Mouse (Mus musculus): ENCODE results near the gene Crabp2. TPM values are rescaled to one million over a fixed set of nuclear protein-coding genes. Genes with fewer than 3 reads are reported as not detected.

Gene Crabp2
- total RNA-seq, 2 experiments from 2014 or later: not detected

DNA sequence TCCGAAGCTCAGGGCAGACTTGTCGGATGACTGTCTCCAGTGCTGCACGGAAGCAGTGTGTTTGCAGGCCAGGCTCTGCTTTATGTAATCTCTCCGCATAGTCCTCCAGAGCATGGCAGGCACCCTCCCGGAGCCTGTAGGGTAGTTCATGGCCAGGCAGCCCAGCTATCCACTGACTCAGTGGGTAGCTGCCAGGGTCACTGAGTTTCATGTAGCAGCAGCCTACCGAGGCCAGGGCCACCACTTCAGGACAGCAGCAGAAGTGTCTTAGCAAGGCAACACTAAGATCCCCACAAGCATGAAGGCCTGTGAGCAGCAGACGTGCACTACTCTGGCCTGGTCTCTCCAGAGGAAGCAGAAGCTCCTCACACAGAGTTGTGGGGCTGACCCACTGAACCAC, 23.5 kb upstream of the Crabp2 start:
- ATAC-seq (ENCODE audit: poor library complexity, severe bottlenecking): no peak

DNA sequence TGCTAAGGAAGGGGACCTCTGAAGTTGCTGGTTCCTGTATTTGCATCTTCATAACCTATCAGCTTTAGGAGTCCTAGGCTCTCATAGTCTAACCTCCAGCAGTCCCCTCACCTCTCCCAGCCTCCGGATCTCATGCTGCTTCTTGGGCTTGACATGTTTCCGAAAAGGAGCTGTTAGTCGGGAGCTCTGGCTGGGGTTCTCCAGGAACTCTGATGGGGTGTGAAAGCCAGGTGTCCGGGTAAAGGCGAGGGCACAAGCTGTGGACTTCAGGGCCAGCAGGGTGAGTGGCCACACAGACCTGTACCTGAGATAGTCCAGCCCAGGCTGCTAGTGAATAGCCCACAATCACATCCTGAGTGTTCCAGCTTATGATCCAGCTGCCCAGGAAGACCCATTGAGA, 21.0 kb upstream of the Crabp2 start:
- no peak for ATAC-seq (ENCODE audit: poor library complexity, severe bottlenecking)

DNA sequence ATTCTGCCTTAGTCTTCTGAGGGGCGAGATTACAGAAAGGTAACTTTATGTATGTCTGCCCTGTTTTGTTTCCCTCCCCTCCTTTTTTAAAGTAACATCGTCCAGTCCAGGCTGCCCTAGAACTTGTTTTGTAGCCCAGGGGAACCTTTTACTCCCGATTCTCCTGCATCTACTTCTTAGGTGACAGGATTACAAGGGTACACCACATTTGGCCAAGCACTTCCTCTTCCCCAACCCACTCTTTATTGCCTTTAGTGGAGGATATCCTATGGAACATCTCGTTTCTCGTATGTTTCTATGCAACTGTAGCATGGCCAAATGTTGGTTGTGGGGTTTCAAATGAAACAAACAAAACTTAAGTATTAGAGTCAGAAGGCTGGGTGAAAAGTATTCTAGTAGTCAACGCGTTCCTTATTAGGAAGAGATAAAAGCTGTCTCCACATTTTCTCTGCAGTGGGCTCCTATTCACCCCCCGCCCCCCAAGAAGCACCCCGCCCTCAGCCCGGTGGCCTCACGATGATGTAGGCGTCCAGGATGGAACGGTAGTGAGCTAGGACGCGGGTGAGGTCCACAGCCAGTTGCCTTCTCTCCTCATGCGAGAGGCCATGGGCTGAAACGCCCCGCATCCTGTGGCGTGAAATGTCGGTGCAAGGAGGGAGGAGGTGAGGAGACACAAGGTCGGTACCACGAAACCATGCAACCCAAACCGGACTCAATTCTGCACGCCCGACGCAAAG, 19.0 kb upstream of the Crabp2 start:
- ATAC-seq (ENCODE audit: poor library complexity, severe bottlenecking): no peak

DNA sequence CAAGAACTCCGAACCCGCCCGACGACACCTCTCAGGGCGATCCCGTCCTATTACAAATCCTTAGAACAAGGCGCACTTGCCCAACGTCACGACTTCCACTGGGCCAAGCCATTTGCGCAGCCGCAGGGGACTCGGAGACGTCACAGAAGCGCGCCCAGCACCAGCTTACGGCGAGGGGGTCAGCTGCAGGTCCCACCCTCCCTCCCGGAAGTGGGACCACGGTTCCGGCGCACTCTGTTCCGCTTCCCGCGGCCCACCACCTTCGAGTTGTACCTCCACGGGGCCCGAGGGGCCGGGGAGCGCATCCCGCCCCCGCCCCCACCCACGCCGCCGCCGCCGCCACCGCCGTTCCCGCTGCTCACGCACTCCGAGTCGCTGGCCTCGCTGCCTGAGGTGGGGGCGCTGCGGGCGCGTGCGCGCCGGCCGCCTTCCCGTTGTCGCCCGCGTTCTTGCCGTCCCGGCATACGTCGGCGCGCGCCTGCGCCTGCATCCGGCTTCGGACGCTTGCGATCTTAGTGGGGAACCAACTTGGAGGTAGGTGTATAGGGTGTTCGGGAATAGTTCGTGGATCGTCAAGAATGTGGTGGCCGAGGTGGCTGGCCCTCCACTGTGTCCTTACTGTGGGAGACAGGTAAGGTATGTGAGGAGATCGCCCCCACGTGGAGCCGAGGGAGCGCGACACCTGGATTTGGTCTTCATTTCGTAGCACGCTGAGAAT, 18.2 kb upstream of the Crabp2 start, which contains the start of the genes Isg20l2 and Rrnad1:
Gene Isg20l2, plus strand, starts transcription at position 237 of the 718 bp plus-strand sequence.
Gene Rrnad1, minus strand, starts transcription at position 640 of the 718 bp plus-strand sequence.
- ATAC-seq (ENCODE audit: poor library complexity, severe bottlenecking): peak; percentile 95

DNA sequence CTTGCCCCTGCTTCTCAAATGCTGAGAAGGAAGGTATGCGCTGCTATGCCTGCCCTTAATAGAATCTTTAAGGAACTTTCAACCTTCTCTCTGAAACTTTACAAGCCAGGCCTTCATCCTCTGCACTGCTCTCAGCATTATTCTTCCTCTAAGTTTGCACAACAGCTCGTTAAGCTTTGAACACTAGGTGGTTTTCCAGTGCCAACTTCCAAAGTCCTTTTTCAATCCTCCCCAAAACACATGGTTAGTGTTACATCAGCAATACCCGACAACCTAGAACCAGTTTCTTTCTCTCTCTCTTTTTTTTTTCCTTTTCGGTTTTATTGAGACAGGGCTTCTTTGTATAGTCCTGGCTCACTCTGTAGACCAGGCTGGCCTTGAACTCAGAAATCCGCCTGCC, 14.4 kb upstream of the Crabp2 start:
- ATAC-seq (ENCODE audit: poor library complexity, severe bottlenecking): no peak

DNA sequence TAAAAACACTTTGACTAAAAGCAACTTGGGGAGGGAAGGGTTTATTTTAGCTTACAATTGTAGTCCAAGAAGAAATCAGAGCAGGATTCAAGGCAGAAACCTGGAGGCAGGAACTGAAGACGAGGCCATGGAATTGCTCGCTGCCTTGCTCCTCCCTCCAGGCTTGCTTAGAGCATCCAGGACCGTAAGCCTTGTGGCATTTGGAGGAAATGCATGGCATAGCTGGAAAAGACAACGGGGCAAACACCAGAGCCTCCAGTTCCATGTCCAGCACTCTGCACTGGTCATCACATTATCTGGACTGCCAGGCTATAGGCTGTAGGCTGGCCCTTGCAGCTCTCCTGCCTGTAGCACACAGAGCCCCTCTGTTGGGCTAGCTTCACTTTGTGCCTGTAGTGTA, 14.0 kb upstream of the Crabp2 start:
- ATAC-seq (ENCODE audit: poor library complexity, severe bottlenecking): no peak

DNA sequence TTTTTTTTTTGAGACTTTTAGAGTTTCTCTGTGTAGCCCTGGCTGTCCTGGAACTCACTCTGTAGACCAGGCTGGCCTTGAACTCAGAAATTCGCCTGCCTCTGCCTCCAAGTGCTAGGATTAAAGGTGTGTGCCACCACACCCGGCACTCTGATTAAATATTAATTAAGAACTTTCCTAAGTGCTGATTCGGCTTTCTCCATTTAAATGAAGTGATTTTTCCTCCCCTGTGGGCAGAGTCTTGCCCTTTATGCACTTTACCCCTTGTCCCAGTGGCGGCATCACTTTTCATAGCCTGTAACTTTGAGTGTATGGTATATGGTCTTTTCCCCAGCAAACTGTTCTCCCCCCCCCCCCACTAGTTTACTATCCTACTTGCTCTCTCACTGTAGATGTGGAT, 13.3 kb upstream of the Crabp2 start:
- no peak for ATAC-seq (ENCODE audit: poor library complexity, severe bottlenecking)

DNA sequence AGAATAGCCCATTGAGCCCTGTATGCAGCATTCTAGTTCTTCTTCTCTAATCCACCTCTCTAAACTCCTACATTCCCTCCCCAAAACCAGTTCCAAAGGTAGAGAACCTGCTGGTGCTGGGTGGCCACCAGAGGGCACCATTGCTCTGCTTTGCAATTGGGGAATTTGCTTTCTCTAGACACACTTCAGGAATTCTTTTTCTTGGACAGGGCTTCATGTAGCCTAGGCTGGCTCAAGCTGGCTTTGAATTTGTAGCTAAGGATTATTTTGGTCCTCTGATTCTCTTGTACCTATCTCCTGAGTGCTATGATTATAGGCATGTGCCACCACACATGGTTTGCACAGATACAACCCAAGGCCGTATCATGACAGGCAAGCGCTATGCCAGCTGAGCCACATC, 12.7 kb upstream of the Crabp2 start:
- peak; percentile 60 for ATAC-seq (ENCODE audit: poor library complexity, severe bottlenecking)

DNA sequence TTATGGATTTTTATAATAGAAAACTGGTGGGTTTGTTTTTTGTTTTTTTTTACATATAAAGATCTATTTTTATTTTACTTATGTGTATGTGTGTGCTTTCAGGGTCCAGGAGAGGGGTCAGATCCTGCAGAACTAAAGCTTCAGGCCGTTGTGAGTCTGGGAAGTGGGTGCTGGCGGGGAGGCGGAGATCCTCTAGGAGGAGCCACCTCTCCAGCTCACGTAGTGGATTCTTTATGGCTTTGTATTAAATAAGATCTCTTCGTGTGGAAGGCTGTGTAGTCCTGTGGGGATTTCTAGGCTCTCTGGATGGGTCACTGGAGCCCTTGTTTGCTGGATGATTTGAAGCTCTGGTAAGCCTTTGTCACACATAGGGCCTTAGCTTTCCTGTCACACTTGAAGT, 7.9 kb upstream of the Crabp2 start:
- ATAC-seq (ENCODE audit: poor library complexity, severe bottlenecking): no peak

DNA sequence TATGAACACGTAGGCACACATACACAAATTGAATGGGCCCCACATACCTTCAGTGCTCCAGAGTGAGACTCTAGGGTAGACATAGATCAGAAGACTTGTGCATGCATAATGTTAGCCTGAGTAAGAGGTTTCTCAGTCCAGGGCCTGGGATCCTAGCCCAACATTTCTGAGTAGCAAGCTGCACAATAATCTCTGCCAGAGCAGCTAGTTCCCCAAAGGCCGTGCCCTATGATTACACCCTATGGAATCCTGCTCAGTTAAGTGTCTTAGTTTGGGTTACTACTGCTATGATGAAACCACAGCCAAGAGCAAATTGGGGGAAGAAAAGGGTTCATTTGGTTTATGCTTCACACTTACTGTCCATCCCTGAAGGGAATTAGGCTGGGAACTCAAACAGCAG, 6.0 kb upstream of the Crabp2 start:
- ATAC-seq (ENCODE audit: poor library complexity, severe bottlenecking): no peak

DNA sequence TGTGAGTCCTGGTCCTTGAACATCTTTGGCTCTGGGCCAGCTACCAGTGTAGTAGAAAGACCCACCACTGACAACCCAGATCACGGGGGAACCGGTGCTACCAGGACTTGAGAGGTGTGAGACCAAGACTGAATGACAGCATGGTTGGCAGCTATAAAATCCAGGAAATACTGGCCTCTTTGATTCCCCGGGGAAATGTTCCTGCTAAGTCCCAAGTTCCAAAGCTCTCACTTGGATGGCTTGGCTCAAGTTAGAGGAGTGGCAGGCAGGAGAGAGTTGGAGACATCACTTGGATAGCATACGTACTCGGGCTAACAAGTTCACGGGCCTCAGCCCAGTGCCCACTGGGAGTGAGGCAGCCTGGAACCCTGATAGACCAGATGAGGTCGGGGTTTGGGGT, 4.9 kb upstream of the Crabp2 start:
- ATAC-seq (ENCODE audit: poor library complexity, severe bottlenecking): no peak

DNA sequence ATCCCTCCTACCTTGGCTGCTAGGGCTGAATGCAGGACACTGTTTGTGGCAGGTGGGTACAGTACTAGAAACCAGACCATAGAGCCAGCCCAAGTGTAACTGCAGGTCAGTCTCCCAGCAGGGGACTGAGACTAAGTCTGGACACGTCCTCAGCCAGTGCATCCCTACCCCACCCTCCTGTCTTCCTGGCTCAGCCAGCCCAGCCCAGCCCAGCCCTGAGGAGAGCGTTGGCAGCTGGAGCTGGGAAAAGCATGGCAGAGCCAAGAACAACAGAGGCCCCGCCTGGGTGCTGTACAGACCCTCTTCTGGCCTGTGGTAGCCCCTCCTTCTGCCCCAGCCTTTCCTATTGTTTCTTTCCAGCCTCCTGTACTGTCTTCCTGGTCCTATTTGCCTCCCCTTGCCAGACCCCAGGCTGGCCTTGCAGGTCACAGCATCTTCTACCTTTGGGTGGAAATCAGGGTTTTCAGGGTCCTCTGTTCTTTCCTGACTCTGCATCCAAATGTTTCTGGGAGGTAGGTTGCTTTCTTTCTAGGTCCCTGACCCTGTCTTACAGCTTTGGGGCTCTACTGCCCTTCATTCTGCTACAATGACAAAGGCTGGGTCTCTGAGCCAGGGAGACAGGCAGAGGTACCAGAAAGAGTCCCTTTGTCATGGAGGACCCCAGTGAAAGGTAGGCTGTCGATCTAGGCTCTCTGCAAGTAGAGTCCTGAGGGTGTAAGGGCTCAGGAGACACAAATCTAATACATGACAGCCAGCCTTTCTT, 3.4 kb upstream of the Crabp2 start:
- no peak for ATAC-seq (ENCODE audit: poor library complexity, severe bottlenecking)

DNA sequence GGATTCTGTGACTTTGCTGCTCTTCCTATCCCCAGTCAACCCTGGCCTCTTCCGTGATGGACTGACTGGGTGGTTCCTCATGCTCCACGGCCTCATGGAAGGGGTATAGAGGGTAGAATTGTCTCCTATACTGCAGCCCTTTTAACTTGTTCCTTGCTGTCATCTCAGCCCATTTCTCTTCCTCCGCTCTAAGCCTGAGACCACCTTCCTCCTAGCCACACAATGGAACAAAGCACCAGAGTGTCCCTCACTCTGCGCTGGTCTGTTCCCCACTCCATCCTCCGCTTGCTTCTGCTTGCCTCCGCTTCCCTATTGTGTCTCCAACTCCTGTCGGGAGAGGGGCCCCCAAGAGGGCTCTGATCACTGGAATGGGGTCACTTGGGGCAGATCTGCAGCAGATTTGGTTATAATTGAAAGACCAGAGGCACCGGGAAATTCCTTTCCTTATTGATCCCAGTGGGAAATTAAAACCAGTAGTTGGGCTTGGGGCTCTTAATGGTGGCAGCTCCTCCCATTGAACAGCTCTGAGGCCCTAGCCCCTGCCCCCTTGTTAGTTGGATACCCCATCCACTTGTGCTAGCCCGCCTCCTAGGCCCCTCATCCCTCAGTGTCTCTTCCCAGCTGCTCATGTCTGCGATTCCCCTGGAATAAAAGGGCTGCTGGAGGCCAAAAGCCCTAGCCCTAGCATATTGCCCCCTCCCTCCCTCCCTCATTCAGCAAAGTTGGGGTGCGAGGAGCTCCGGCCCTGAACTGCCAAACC, 2.5 kb upstream of the Crabp2 start:
- no peak for ATAC-seq (ENCODE audit: poor library complexity, severe bottlenecking)

DNA sequence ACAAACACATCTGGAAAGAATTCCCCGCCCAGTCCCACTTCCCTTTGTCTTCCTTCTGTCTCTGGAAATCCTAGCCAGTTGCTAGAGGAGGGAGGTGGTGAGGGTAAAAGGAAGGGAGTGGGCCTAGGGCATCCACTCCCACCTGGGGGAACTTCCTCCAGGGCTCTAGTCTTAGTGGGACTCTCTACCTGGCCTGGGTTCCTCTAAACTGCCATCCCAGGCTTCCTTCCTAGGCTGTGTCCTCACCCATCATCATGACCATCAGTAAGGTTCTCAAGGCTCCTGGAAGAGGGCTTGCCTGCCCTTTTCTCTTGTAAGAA, 2.0 kb upstream of the Crabp2 start:
- ATAC-seq (ENCODE audit: poor library complexity, severe bottlenecking): no peak

DNA sequence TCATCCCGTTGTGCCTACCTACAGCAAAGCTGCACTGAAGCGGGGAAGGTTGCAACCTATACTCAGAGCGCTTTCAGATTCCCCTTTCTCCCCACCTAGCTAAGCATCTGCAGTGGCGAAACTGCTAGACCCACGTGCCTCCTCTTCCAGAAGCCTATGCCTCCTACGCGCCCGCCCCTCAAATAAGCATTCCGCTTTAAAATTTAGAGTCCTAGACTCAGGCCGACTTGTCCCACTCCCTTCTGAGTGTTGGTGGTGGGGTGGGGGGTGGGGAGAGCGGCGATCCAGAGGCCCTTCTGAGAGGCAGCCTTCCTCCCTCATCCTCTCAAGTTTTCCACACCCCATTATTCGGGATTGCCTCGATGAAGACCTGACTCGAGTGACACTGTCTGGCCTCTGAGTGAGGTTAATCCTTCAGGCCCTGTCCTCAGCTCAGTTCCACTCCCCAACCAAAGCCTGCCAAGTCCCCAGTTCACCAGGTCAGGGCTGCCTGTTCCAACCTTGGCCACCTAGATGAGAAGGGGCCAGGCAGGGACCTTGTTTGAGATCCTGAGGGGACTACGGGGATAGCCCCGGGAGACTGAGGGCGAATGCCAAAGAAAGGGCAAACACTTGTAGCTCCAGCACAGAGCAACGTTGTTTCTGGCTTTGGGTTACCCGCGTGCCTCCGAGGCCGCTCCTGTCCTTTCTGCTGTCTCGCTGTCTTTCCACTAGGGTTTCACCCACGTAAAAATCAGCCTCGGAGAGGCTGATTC, 1.2 kb upstream of the Crabp2 start:
- ATAC-seq (ENCODE audit: poor library complexity, severe bottlenecking): no peak

DNA sequence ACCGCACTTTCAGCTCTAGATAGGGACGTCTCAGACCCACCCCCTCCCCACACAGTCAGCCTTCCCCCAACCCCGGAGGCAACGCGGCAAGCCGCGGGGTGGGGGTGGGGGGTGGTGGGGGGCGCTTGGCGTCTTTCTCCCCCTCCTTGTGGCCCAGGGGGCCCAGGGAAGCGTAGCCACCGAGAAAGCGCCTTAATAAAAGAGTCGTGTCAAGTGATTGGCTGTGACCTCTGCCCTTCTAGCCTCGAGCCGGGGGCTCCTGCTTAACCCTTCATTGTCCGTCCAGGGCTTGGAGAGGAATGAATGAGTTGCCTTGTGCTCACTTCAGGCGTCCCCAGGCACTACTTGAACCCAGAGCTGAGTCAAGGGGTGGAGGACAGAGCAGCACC, 661 bp upstream of the Crabp2 start:
- ATAC-seq (ENCODE audit: poor library complexity, severe bottlenecking): no peak

DNA sequence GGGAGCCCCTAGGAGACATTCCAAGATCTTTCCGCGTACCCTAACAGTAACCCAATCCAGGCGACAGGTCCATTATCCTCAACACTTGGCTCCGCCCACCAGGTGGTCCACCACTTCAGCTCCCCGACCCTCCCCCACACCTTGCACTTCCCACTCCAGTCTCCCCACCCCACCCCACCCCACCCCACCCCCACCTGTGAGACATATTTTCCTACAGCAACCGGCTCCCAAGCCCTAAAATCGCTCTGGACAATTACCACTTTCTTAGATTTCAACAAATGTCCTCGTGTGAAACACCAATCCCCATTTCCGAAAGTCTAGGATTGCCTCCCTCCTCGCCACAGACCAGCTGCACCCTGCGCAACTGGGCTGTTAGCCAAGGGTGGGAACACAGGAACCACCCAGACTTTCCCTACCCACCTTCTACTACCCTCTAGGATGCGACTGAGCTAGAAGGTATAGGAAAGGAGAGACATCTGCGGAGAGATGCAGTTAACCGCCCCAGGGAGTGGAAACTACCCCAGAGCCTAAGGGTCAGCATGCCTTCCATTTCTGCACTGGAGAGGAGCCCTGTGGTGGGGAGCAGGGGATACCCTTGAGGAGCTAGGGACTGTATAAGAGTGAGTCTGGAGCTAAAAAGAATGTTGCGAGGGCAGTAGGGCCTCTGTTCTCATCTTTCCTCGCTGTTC, 944 bp downstream of the Crabp2 start:
- ATAC-seq (ENCODE audit: poor library complexity, severe bottlenecking): no peak

DNA sequence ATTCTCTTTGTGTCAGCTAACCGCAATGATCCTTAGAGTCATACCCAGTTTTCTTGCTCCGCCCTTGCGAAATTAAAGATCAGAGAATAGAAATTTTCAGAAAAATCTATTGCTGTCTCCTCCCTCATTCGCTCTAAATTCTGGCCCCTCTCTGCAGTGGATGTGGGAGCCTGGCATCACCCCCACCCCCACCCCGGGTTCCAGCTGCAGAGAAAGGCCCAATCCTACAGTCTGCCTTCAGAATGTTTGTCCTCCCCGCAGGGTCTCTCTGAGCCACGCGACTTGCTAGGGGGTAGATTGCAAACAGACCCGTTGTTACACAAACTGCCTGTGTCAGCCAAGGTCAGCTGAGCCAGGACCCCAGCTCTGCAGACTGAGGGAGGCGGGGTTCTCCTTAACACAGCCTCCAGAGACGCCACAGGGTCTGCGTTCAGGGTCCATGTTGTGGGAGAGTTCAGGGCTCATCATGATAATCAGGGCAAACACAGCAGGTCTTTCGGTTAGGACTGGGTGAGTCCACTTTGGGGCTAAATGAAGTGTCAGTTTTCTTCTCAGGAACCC, 1.6 kb downstream of the Crabp2 start:
- no peak for ATAC-seq (ENCODE audit: poor library complexity, severe bottlenecking)

DNA sequence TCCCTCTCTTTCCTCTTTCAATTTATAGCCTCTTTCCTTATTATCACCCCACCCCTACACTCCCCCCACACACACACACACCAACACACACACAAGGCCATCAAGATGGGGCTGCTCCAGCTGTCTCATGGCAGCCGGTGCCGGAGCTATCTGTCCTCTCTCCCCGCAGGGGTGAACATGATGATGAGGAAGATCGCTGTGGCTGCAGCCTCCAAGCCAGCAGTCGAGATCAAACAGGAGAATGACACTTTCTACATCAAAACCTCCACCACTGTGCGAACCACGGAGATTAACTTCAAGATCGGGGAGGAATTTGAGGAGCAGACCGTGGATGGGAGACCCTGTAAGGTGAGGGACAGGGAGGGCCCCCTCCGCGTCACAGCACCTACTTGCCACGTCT, 3.5 kb downstream of the Crabp2 start:
- ATAC-seq (ENCODE audit: poor library complexity, severe bottlenecking): no peak

DNA sequence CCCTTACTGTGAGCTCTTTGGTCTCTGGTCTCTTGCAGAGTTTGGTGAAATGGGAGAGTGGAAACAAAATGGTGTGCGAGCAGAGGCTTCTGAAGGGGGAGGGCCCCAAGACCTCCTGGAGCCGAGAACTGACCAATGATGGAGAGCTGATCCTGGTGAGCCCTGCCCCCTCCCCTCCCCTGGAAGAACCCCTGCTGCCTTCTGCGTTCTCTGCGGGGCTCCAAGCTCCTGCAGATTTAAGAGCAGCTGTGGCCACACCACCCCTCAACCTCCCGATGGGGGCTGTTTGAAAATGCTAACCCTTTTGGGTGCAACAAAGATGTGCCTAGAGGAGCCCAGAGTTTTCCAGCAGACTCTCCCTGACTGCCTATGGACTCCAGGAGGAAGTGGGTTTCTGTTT, 4.0 kb downstream of the Crabp2 start:
- no peak for ATAC-seq (ENCODE audit: poor library complexity, severe bottlenecking)
